Mouse (Mus musculus): ENCODE results near the gene Nt5dc3. TPM values are rescaled to one million over a fixed set of nuclear protein-coding genes. Genes with fewer than 3 reads are reported as not detected.

Gene Nt5dc3
- 1.4 and 1.5 TPM in 2 replicates for polyA plus RNA-seq (2015; fragmentation: Nextera tagmentation; extraction: Ambion mirVana)

GRCm38 (mm10) chr10:86778398-86779116 lies at the start of gene Nt5dc3:
Gene Nt5dc3, plus strand, starts transcription at chr10:86779005.
- H3K4me3 ChIP-seq: peak within 1 kb of the TSS; percentile 61
- H3K27me3 ChIP-seq: no peaks in the 10 kb centered on the region
- WGBS: under 1% methylated on average over 44 of the region's 44 CpGs
- peak; percentile 97 for ATAC-seq (ENCODE audit: borderline replicate concordance, extremely low read depth, low FRiP score, low TSS enrichment)
- H3K9ac ChIP-seq: peak within 1 kb of the TSS; percentile 66
- H3K27ac ChIP-seq: peak within 1 kb of the TSS; percentile 58
- peak within 1 kb of the TSS; percentile 96 for H3K4me2 ChIP-seq
- no peaks in the 10 kb centered on the region for H3K36me3 ChIP-seq
- H3K4me1 ChIP-seq: peaks cover 25% of the 10 kb centered on the region
- H3K9me3 ChIP-seq: no peaks in the 10 kb centered on the region

DNA sequence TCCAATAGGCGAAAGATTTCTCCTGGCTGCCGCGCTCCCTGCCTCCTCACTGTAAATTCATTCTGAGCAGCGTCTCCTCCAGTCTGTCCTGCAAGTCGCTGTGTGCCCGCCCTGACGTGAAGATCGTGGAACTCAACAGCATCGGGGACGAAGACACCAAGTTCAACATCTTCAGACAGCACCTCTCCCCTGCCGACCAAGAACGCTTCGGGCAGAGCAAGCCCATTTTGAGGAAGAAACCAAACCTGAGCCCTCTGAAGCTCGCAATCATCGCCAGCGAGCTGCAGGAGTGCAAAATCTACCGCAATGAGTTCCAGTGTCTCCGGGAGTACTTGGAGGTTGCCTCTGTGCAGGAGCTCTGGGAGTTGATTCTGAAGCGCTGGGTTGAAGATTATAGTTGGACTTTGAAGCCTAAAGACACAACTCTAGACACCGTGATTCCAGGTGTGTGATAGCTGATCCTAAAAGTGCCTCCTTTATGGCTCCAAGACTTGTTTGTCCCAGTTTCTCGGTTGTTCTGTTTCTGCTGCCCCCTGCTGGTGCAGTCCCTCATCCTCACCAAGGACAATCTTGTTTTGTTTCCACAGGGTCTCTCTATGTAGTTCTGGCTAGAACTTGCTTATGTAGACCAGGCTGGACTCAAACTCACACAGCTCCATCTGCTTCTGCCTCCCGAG lies 47.8 kb upstream of the Nt5dc3 start:
- Histone ChIP-seq H3K4me3 (peak overlapping the region; percentile 49), H3K9me3 (no peaks in the 10 kb centered on the region), H3K36me3 (no peaks in the 10 kb centered on the region), H3K9ac (peak overlapping the region; percentile 66), H3K4me1 (peaks cover 9% of the 10 kb centered on the region), H3K27me3 (no peaks in the 10 kb centered on the region), H3K4me2 (peak overlapping the region; percentile 79), H3K27ac (no peak overlapping the region)
- 10% methylated on average over 22 of the region's 22 CpGs for WGBS
- no peak for ATAC-seq (ENCODE audit: borderline replicate concordance, extremely low read depth, low FRiP score, low TSS enrichment)

DNA sequence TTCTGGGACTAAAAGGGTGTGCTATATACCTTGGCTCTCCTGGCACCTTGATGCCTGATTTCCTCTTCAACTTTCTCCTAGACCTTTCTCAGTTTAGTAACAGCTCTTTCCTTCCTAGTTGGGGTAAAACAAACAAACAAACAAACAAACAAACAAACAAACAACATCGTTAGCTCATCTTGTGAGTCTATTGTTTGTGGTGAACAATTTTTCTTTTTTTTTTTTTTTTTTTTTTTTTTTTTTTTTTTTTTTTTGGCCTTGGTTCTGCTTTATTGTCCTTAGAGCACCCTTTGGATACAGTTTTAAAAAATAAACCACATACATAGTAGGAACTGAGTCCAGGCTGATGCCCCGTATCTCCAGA lies 47.3 kb upstream of the Nt5dc3 start:
- H3K4me2 ChIP-seq: no peak overlapping the region
- H3K4me1 ChIP-seq: peaks cover 9% of the 10 kb centered on the region
- no peak for ATAC-seq (ENCODE audit: borderline replicate concordance, extremely low read depth, low FRiP score, low TSS enrichment)
- no peak overlapping the region; the same call in 1 of the 2 replicates for H3K4me3 ChIP-seq
- WGBS: 20% methylated on average over 2 of the region's 2 CpGs
- H3K36me3 ChIP-seq: no peaks in the 10 kb centered on the region
- H3K27me3 ChIP-seq: no peaks in the 10 kb centered on the region
- H3K27ac ChIP-seq: no peak overlapping the region
- no peak overlapping the region for H3K9ac ChIP-seq
- H3K9me3 ChIP-seq: no peaks in the 10 kb centered on the region

- H3K9ac ChIP-seq: no peak overlapping the region
- no peaks in the 10 kb centered on the region for H3K36me3 ChIP-seq
- H3K27me3 ChIP-seq: no peaks in the 10 kb centered on the region
- ATAC-seq (ENCODE audit: borderline replicate concordance, extremely low read depth, low FRiP score, low TSS enrichment): no peak
- H3K4me2 ChIP-seq: no peak overlapping the region
- WGBS: 74% methylated on average over 4 of the region's 4 CpGs
- no peak overlapping the region for H3K4me3 ChIP-seq
- no peaks in the 10 kb centered on the region for H3K9me3 ChIP-seq
- H3K27ac ChIP-seq: no peak overlapping the region
- no peaks in the 10 kb centered on the region for H3K4me1 ChIP-seq
Observed at GRCm38 (mm10) chr10:86735036-86735435, 43.8 kb upstream of the Nt5dc3 start.

- WGBS: 78% methylated on average over 2 of the region's 2 CpGs
- H3K27ac ChIP-seq: no peak overlapping the region
- H3K4me2 ChIP-seq: no peak overlapping the region
- no peak for ATAC-seq (ENCODE audit: borderline replicate concordance, extremely low read depth, low FRiP score, low TSS enrichment)
- no peaks in the 10 kb centered on the region for H3K27me3 ChIP-seq
- H3K4me1 ChIP-seq: no peaks in the 10 kb centered on the region
- H3K36me3 ChIP-seq: no peaks in the 10 kb centered on the region
- no peaks in the 10 kb centered on the region for H3K9me3 ChIP-seq
- no peak overlapping the region for H3K9ac ChIP-seq
- H3K4me3 ChIP-seq: no peak overlapping the region
Observed at GRCm38 (mm10) chr10:86742918-86743317, 35.9 kb upstream of the Nt5dc3 start.

DNA sequence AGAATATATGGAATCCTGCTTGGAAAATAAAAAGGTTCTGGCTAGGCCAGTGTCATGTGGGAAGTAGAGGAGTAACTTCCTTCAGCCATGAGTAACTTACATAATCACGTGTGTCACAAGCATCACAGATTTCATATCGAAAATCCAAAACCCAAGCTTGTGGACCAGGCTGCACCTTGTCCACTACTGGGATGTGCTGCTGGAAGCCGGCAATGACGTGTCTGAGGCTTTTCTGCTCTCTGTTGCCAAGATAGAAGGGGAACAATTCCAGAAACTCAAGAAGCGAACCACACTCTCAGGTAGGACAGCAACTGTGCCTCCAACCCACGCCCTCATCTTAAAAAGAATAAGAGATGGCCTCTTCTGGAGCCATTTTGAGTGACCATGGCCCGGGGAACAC lies 34.5 kb upstream of the Nt5dc3 start:
- no peaks in the 10 kb centered on the region for H3K36me3 ChIP-seq
- no peaks in the 10 kb centered on the region for H3K27me3 ChIP-seq
- H3K4me3 ChIP-seq: no peak overlapping the region
- no peak overlapping the region for H3K9ac ChIP-seq
- WGBS: 81% methylated on average over 7 of the region's 7 CpGs
- no peaks in the 10 kb centered on the region for H3K9me3 ChIP-seq
- no peak for ATAC-seq (ENCODE audit: borderline replicate concordance, extremely low read depth, low FRiP score, low TSS enrichment)
- no peak overlapping the region for H3K27ac ChIP-seq
- no peak overlapping the region for H3K4me2 ChIP-seq
- H3K4me1 ChIP-seq: no peaks in the 10 kb centered on the region

DNA sequence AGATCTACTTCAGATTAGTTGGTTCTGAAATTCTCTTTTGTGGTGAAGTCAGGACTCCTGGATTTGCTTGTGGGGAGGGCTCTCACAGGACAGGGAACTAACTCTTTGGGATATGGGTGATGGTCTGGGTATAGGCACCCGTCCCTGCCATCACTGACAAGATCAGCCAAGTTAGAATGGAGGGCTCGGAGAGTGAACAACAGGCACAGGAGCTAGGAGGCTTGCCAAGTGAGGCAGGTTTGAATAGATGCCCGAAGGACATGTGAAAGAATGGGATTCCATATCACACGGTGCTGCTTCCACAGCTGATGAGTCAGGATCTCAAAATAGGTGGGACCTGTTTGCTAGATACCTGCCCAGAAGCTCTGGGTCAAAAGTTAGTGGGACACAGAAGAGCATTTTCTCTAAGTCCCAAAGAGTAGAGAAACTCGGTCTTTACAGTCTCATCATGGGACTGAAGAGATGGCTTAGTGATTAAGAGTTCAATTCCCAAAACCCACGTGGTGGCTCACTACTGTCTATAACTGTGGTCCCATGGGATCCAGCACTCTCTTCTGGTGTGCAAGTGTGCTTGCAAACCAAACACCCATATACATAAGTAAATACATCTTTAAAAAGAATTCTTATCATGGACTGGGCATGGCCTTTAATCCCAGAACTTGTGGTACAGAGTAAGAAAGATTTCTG lies 22.8 kb upstream of the Nt5dc3 start:
- no peak overlapping the region for H3K4me3 ChIP-seq
- H3K4me1 ChIP-seq: no peaks in the 10 kb centered on the region
- no peak overlapping the region for H3K9ac ChIP-seq
- ATAC-seq (ENCODE audit: borderline replicate concordance, extremely low read depth, low FRiP score, low TSS enrichment): no peak
- no peaks in the 10 kb centered on the region for H3K36me3 ChIP-seq
- WGBS: 78% methylated on average over 6 of the region's 6 CpGs
- no peak overlapping the region for H3K27ac ChIP-seq
- H3K27me3 ChIP-seq: no peaks in the 10 kb centered on the region
- H3K4me2 ChIP-seq: no peak overlapping the region
- no peaks in the 10 kb centered on the region for H3K9me3 ChIP-seq

GRCm38 (mm10) chr10:86757724-86758123 lies 21.1 kb upstream of the Nt5dc3 start:
- no peak overlapping the region for H3K27ac ChIP-seq
- ATAC-seq (ENCODE audit: borderline replicate concordance, extremely low read depth, low FRiP score, low TSS enrichment): no peak
- no peaks in the 10 kb centered on the region for H3K36me3 ChIP-seq
- H3K27me3 ChIP-seq: no peaks in the 10 kb centered on the region
- no peak overlapping the region for H3K4me2 ChIP-seq
- WGBS: 85% methylated on average over 1 of the region's 1 CpGs
- no peak overlapping the region for H3K9ac ChIP-seq
- no peaks in the 10 kb centered on the region for H3K4me1 ChIP-seq
- H3K4me3 ChIP-seq: no peak overlapping the region
- no peaks in the 10 kb centered on the region for H3K9me3 ChIP-seq

DNA sequence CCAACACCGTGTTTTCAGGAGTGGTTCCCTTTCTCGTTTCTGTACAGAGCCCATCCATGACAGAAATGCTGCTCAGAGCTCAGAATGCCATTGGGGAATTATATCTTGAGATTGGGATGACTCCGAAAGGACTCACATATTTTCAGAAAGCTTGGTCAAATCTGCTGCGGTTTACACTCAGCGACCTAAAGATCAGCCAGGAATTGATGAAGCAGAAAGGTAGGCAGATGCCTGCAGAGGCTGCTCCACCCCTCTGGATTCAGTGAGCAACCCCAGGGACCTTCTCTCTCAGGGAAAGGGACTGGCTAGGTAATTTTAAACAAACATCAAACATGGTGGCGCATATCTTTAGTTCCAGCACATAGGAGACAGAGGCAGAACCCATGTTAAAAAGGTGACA lies 20.6 kb upstream of the Nt5dc3 start:
- no peak for ATAC-seq (ENCODE audit: borderline replicate concordance, extremely low read depth, low FRiP score, low TSS enrichment)
- H3K4me3 ChIP-seq: no peak overlapping the region
- 79% methylated on average over 6 of the region's 6 CpGs for WGBS

GRCm38 (mm10) chr10:86761236-86761635 lies 17.6 kb upstream of the Nt5dc3 start:
- Histone ChIP-seq H3K4me3 (no peak overlapping the region), H3K27me3 (no peaks in the 10 kb centered on the region), H3K4me2 (no peak overlapping the region), H3K4me1 (no peaks in the 10 kb centered on the region), H3K9me3 (no peaks in the 10 kb centered on the region), H3K27ac (no peak overlapping the region), H3K9ac (no peak overlapping the region), H3K36me3 (no peaks in the 10 kb centered on the region)
- no peak for ATAC-seq (ENCODE audit: borderline replicate concordance, extremely low read depth, low FRiP score, low TSS enrichment)
- 61% methylated on average over 1 of the region's 1 CpGs for WGBS

More for the DNA sequence above, 20.6 kb upstream of the Nt5dc3 start:
- H3K27me3 ChIP-seq: no peaks in the 10 kb centered on the region
- no peaks in the 10 kb centered on the region for H3K4me1 ChIP-seq
- no peak overlapping the region for H3K9ac ChIP-seq
- H3K27ac ChIP-seq: no peak overlapping the region
- no peaks in the 10 kb centered on the region for H3K9me3 ChIP-seq
- H3K4me2 ChIP-seq: no peak overlapping the region
- H3K36me3 ChIP-seq: no peaks in the 10 kb centered on the region

DNA sequence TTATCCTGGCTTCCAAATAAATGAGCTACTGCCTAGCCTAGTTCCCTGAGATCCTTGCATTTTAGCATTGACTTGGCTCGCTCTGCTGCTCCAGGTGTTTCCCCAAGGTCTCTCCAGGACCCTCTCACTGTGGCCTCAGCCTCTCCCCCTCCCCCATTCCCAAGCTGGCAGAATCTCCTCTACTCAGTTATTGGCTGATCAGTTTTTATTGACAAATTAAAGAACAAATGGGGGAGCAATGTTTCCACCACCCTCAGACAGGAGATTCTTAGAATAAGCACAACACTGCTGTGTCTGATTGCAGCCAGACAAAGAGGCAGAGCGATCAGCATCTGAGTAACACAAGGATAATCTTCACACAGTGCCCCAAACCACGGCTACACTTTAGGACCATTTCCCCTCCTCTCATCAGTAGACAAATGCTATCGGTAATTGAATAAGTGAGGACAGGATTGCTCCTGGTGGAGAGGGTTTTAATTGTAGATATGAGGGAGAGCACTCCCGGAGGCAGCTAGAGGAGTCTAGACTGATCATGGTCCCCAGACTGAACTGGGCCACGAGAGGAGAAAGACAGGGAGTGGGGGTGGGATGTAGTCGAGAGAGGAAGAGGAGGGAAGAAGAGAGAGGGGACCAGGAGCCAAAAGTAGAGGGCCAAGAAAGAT lies 17.0 kb upstream of the Nt5dc3 start:
- H3K27me3 ChIP-seq: no peaks in the 10 kb centered on the region

DNA sequence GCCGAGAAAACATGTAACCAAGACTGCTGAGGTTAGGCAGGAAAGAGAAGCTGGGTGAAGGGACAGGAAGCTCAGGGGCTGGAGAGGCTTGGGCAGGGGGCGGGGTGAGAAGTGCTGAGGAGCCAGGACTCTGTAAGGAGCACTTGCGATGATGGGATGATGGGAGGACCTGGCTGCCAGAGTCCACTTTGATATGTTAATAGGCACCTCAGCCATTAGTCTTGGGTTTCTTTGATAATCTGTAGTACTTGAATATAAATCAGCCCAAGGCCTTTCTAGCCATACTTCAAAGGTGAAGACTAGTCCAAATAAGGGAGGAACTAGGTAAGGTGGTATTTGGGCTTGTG lies 16.4 kb upstream of the Nt5dc3 start:
- H3K4me1 ChIP-seq: no peaks in the 10 kb centered on the region
- H3K27me3 ChIP-seq: no peaks in the 10 kb centered on the region
- H3K9me3 ChIP-seq: no peaks in the 10 kb centered on the region
- no peaks in the 10 kb centered on the region for H3K36me3 ChIP-seq
- WGBS: 60% methylated on average over 3 of the region's 3 CpGs
- no peak overlapping the region for H3K9ac ChIP-seq
- H3K27ac ChIP-seq: no peak overlapping the region
- H3K4me3 ChIP-seq: no peak overlapping the region
- no peak overlapping the region for H3K4me2 ChIP-seq
- no peak for ATAC-seq (ENCODE audit: borderline replicate concordance, extremely low read depth, low FRiP score, low TSS enrichment)

More for the DNA sequence above, 17.0 kb upstream of the Nt5dc3 start:
- no peaks in the 10 kb centered on the region for H3K36me3 ChIP-seq
- H3K4me2 ChIP-seq: no peak overlapping the region
- 43% methylated on average over 7 of the region's 7 CpGs for WGBS
- H3K9me3 ChIP-seq: no peaks in the 10 kb centered on the region
- H3K4me3 ChIP-seq: no peak overlapping the region
- no peak for ATAC-seq (ENCODE audit: borderline replicate concordance, extremely low read depth, low FRiP score, low TSS enrichment)
- no peak overlapping the region for H3K27ac ChIP-seq
- no peak overlapping the region for H3K9ac ChIP-seq
- no peaks in the 10 kb centered on the region for H3K4me1 ChIP-seq

Data from lung, embryonic 15.5 days (tissue).